Mouse (Mus musculus) liver, postnatal 0 days (tissue): ENCODE measurements around the gene Neurl2.
A peak's percentile ranks its signal among the peaks of the same experiment; 100 is the strongest.

ENCODE experiments used
- CTCF ChIP-seq: sonication (generic); IDR thresholded peaks from 2 replicates; pipeline ENCODE4 v1.5.1; 2016; ENCODE audit warnings: antibody characterized with exemption, low read depth
- EP300 ChIP-seq: IDR thresholded peaks from 2 replicates; pipeline ENCODE4 v1.6.1; 2016; ENCODE audit warnings: antibody characterized with exemption, low read depth, mild to moderate bottlenecking

DNA sequence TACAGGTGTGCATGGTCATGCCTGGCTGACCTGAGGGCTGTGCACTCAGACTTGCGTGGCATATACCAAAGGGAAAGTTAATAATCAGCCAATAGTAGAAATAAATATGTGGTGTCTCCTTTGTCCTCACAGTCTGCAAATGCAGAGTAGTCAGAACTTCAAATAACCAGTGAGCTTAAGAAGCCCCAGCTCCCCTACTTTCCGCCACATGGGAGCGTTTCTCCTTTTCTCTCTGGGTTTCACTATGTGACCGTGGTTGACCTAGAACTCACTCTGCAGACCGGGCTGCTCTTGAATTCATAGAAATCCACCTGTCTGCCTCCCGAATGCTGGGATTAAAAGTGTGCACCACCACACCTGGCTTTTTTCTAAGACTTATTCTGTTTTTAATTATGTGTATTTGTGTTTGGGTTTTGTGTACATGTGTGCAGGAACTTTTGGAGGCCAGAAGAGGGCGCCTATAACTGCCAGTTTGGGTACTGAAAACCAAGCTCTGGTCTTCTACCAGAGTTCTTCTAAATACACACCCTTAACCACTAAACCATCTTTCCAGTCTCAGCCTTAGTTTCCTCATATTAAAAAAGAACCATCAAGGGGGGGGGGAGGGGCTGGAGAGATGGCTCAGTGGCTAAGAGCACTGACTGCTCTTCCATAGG, 49.2 kb downstream of the Neurl2 start:
- TF ChIP-seq EP300 (no peak), CTCF (peak; percentile 60)
